Mouse (Mus musculus) heart, postnatal 0 days (tissue): Measurements from ENCODE around the gene 1700084M14Rik. TPM values are rescaled to one million over a fixed set of nuclear protein-coding genes. Genes with fewer than 3 reads are reported as not detected.
"Not testable (repeated sequence)": the region's sequence is repeated elsewhere in the genome, so short reads cannot be mapped to it uniquely, and the experiment has no call there.

ENCODE experiments used
- ATAC-seq: fragments of 200-750 bp; cut with Nextera tagmentation; 2 replicates; pipeline ENCODE4 v1.8.0; 2017; ENCODE audit warnings: low read depth, moderate number of reproducible peaks, moderate library complexity; ENCODE audit not compliant: insufficient read depth
- DNase-seq: peaks from one replicate; pipeline ENCODE4 v3.0.0-alpha.2; 2016; ENCODE audit warnings: low spot score
- H3K27ac ChIP-seq: fragments of 300-500 bp; sonication (generic); 2 replicates; pipeline ENCODE4 v1.5.1; 2014; ENCODE audit warnings: low read depth, mild to moderate bottlenecking
- H3K27me3 ChIP-seq: fragments of 300-500 bp; sonication (generic); 2 replicates; pipeline ENCODE4 v1.6.1; 2014; ENCODE audit warnings: low read length, mixed read lengths; ENCODE audit not compliant: control insufficient read depth, insufficient read depth
- H3K36me3 ChIP-seq: fragments of 300-500 bp; sonication (generic); replicated peaks from 2 replicates; pipeline ENCODE4 v1.6.1; 2014; ENCODE audit warnings: low read length, mixed read lengths; ENCODE audit not compliant: control insufficient read depth, insufficient read depth
- H3K4me1 ChIP-seq: fragments of 300-500 bp; sonication (generic); 2 replicates; pipeline ENCODE4 v1.6.1; 2014; ENCODE audit warnings: antibody characterized with exemption; ENCODE audit not compliant: control insufficient read depth, insufficient read depth
- H3K4me2 ChIP-seq: fragments of 300-500 bp; sonication (generic); 2 replicates; pipeline ENCODE4 v1.6.1; 2014; ENCODE audit warnings: low read depth, mild to moderate bottlenecking, low read length, moderate library complexity
- H3K4me3 ChIP-seq: fragments of 300-500 bp; sonication (generic); 2 replicates; pipeline ENCODE4 v1.5.1; 2014; ENCODE audit warnings: low read depth, low read length
- H3K9ac ChIP-seq: fragments of 300-500 bp; sonication (generic); replicated peaks from 2 replicates; pipeline ENCODE4 v1.6.1; 2014; ENCODE audit warnings: low read depth, low read length, mixed read lengths
- H3K9me3 ChIP-seq: fragments of 300-500 bp; sonication (generic); replicated peaks from 2 replicates; pipeline ENCODE4 v1.6.1; 2016; ENCODE audit warnings: low read length; ENCODE audit not compliant: control insufficient read depth
- WGBS: fragments of 180-500 bp; shearing (Covaris S2); extraction: QIAGEN DNeasy Blood & Tissue Kit; methylation state at CpG from one replicate; pipeline ENCODE4 v1.1.7; 2014; 5-methylcytosine and 5-hydroxymethylcytosine counted together
- polyA plus RNA-seq: library from polyadenylated mRNA; unstranded; fragments of >200 nt; fragmentation: Nextera tagmentation; extraction: Ambion mirVana; gene quantifications from 2 replicates; pipeline ENCODE4 v1.2.1, GENCODE M21; 2015
- total RNA-seq: library from RNA; depleted of rRNA; stranded (reverse); fragments of >200 nt; gene quantifications from 2 replicates; pipeline ENCODE4 v1.2.3, GENCODE M21; 2014; ENCODE audit warnings: low replicate concordance; rRNA removed

Gene 1700084M14Rik
- total RNA-seq (not detected in 2 replicates), polyA plus RNA-seq (not detected in 2 replicates)

- H3K9ac ChIP-seq, H3K4me3 ChIP-seq, H3K4me1 ChIP-seq, H3K9me3 ChIP-seq, ATAC-seq, DNase-seq, H3K36me3 ChIP-seq, H3K27me3 ChIP-seq, H3K4me2 ChIP-seq, H3K27ac ChIP-seq: not testable (repeated sequence)
- 72% methylated on average over 3 of the region's 3 CpGs for WGBS
Observed at GRCm38 (mm10) chrX:91575811-91576210, at the start of gene 1700084M14Rik. 1700084M14Rik (minus strand) TSS chrX:91575911.

Other genes with a start within 250 kb of the 1700084M14Rik start
- not detected in 2 replicates for gene Mageb2, start 244.2 kb downstream of the 1700084M14Rik start, total RNA-seq
- gene Mageb2, start 244.2 kb downstream of the 1700084M14Rik start, polyA plus RNA-seq: not detected in 2 replicates
- gene Gm5072, start 183.4 kb downstream of the 1700084M14Rik start, total RNA-seq: not detected in 2 replicates
- not detected in 2 replicates for gene Gm5072, start 183.4 kb downstream of the 1700084M14Rik start, polyA plus RNA-seq
- not detected in 2 replicates for gene Gm8914, start 95.8 kb downstream of the 1700084M14Rik start, total RNA-seq
- gene Gm8914, start 95.8 kb downstream of the 1700084M14Rik start, polyA plus RNA-seq: not detected in 2 replicates
- gene Gm14781, start 56.3 kb upstream of the 1700084M14Rik start, total RNA-seq: not detected in 2 replicates
- gene Gm14781, start 56.3 kb upstream of the 1700084M14Rik start, polyA plus RNA-seq: not detected in 2 replicates
- gene Mageb5, start 207.1 kb upstream of the 1700084M14Rik start, total RNA-seq: not detected in 2 replicates
- gene Mageb5, start 207.1 kb upstream of the 1700084M14Rik start, polyA plus RNA-seq: not detected in 2 replicates